Mouse (Mus musculus) layer of hippocampus, postnatal 25 days (tissue): ENCODE results near the gene Rcan1. TPM values are rescaled to one million over a fixed set of nuclear protein-coding genes. Genes with fewer than 3 reads are reported as not detected.
"Not testable (repeated sequence)": the region's sequence is repeated elsewhere in the genome, so short reads cannot be mapped to it uniquely, and the experiment has no call there.

Experiments
- DNase-seq, 2 experiments: peaks; one replicate each; pipeline ENCODE4 v3.0.0; 2022; ENCODE audit warnings: mixed read lengths in 2 of 2, low spot score in 1 of 2; ENCODE audit errors: extremely low spot score in 1 of 2
- total RNA-seq, 2 experiments: library from RNA; stranded (reverse); gene quantifications; 2 replicates each; pipeline ENCODE4 v1.2.3; 2021

The Rcan1 gene
- 10 to 100 TPM; 40.2 to 44.9 TPM for total RNA-seq

DNA sequence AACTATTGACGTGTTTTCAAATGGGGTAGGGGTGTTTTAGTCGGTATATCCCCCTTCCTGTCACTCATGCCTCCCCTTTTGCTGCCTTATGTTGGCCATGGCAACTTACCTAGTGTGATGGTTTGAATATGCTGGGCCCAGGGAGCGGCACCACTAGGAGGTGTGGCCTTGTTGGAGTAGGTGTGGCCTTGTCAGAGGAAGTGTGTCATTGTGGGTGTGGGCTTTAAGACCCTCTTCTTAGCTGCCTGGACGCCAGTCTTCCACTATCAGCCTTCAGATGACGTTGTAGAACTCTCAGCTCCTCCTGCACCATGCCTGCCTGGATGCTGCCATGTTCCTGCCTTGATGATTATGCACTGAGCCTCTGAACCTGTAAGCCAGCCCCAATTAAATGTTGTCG is at the start of gene Rcan1:
Rcan1 (minus strand) TSS at position 162 of the 400 bp plus-strand sequence.
- no peak for DNase-seq

DNA sequence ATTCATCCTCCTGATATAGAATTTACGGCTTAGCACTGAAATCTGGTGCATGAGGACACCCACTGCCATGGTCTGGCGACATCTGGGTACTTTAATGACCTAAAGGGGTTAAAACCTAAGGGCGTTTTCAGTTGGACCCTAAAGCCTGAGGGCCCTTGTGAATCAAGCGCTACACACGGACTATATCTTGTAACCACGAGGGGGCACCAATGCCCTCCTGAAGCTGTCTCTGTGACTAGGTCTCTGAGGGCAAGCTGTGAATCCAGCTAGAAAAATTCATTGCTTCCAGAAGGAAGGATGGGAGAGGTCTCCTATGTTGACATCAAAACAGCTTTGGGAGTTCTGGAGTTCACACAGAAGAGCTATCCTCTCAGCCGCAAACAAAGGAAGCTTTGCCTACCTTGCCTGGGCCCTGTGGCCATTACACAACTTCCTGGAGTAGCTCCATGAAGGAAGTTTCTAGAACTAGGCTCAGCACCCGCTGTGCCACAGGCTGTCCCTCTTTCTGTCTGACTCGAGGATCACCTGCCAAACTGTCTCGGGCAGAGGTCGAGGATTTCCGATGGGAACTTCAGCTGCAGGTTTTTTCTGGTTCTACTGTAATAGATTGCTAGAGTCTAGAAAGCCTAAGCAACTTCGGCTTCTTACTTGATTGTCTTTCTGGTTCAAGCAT is 49.3 kb upstream of the Rcan1 start:
- peak in 1 of 2 experiments; percentile 61 for DNase-seq

DNA sequence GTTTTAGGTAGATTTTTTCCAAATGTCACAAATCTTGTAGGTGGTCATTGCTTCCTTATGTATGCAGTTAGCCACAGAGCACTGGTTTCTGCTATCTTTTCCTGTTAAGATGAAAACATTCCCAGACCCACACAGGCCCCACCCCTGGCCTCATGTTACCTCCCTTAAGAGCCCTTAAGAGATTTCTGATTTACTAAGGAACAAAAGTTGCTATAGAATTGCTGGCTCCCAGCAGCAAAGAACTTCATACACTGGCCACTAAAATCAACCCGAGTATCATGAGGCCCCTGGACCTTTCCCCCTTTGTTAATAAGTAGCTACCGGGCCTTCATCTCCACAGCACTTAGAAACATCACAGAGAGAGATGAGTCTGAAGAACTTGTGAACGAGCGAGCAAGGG is 48.1 kb upstream of the Rcan1 start:
- DNase-seq, result no peak

DNA sequence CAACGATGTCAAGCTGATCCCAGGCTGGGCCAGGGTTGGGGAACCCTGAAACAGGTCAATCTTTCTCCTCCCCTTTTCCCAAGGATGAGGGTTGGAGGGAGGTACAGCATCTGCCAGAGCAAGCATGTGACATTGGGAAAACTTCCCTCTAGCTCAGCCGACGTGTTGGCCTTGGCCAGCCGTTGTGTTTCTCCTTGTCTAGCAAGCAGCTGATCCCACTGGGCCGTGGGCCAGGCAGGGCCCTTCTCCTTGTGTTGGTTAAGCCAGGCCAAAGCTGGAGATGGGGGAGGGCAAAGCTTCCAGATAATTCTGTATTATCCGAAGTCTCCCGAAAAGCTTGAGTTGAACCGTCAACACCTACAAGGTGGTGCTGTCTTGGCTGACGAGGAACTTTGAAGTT is 45.5 kb upstream of the Rcan1 start:
- no peak for DNase-seq

DNA sequence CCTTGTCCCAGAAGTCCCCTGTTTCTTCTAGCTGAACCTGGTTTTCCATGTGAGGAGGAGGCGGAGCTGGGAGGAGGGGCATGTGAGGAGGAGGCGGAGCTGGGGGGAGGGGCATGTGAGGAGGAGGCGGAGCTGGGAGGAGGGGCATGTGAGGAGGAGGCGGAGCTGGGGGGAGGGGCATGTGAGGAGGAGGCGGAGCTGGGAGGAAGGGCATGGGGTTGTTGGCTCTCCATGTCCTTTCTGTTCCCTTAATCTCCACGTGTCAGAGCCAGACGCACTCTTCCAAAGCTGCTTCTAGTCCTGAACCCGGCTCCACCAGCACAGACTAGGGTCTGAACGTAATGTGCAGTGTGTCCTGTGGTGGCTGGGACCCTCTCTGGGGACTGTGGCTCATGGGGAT is 44.2 kb upstream of the Rcan1 start:
- DNase-seq, result not testable (repeated sequence)

DNA sequence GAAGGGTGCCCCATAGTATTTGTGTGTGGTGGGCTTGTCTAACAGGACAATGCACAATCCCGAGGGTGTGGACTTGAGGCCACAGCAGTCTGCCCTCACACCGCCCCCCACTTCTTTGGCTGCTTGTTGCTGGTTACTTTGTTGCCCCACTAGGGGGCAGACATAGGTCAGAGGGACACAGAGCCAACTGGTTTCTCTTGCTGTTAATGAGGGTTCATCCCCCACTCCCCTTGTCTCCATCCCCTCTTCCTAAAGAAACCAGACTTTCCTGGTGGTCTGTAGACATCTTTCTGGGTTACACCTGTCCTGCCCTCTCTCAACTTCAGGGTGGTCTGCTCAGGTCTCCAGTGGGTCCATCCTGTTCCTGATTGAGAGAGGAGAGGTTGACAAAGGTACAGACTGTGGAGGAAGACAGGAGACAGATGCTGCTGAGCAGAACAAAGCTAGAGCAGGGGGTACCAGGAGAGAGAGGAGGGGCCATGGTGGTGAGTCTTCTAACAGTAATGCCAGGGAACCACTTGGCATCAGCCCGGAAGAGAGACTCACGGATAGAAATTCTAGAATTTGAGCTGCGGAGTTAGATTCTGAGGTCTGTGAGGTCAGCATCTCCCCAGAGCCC is 41.2 kb upstream of the Rcan1 start:
- peak in 1 of 2 experiments; percentile 25 for DNase-seq

DNA sequence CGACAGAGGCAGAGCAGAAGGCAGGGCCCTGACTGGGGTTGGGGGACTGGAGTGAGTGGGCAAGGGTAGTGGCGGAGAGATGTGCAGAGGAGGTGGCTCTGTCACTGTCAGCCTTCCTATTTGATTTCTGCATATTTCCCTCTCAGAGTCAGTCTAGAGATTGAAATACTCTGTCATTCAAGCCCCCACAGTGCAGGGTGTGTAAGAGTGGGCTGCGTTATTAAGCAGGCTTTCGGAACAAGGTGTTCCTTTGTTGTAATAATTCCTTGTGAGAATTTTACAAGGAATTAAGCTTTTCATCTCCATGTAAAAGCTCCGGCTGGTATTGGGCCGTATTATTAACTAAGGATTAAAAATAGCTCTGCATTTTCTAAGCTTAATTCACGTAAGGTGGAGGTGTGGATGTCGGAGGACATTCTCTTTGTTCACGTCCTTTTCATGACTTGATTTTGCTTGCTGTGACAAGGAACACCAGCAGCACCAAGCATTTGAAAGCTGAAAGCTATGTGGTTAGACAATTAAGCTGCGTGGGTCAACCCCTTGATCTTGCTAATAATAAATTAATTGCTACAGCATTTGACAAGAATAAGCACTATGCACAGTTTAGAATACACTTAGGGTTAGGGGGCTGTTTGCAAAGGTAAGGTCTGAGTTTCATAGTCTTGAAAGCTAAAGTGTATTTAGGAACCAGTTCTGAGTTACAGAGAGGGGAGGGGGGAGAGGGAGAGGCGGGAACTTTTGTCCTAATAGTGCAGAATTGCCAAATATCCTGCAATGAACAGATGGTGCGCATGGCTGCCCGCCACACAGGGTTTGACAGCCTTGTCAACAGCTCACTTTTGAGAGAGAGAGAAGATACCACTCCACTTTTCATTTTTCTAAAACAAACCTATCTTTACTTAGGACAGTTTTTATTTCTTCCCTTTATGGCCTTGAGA is 40.4 kb upstream of the Rcan1 start:
- DNase-seq, result peak in 1 of 2 experiments; percentile 52

DNA sequence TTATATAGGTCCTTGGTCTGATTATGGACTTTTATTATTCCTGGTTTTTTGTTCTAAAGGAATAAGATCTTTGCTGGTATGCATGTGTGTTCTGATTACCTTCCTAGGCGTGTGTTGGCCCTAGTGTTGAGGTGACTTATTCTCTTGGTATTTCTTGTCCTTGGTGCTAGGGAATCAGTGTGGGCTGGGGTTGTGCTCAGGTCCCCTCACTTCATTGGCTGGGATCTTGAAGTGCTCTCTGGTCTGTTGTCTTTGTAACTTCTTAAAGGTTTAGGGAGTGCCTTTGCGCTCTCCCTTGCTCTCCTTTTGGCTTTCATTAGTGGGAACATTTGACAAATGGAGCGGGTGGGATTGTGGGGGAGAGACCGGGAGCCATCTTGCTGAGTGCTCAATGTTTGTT is 36.9 kb upstream of the Rcan1 start:
- no peak for DNase-seq

DNA sequence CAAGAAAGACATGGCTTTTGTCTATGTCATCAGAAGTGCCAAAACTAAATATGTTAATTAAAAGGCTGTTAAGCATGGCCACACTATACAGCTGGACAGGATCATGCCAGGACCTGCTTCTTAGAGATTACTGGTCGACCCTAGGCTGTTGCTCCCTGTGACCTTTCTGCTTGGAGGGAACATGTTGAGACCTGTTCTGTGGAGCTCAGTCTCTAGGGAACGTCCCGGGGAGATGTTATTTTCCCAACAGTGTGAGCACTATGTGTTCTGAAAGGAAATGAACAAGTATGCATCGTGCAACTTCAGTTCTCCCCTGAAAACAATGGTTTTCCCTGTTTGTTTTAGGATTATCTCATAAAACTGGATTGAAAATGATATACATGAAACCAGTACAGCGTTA is 32.4 kb upstream of the Rcan1 start:
- no peak for DNase-seq

DNA sequence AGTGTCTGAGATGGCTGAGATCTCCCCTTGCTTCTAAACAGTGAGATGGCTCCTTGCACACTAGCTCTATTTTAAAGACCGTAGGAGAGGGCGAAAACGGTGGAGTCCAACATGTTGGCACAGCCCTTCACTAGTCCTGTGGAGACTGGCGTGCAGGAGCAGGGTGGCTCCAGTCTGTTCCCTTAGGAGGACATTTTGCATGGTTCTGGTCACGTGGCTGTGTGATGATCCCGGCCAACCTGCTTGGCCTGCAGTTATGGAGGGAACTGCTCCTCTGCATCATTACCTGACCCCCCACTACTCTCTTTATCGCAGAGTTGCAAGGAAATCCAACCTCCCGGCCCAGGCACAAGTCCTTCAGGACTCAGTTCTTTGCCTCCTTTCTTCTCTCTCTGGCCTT is 29.9 kb upstream of the Rcan1 start:
- no peak for DNase-seq

DNA sequence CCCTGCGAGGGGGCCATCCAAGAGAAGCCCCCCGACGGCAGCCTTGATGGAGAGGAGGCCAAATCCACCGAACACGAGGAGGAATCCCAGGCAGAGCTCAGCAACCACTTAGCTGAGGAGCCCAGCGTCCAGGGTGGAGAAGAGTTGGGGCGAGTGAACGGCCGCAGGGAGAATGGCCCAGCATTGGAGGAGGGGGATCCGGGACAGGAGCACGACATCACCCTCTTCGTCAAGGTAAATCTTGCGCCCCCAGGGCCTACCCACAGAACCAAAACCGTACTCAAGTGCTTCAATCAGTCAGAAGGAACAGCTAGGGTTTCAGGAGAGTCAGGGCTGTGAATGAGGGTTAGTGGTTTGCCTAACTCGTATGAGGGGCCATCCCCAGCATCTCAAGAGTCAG is 28.7 kb upstream of the Rcan1 start:
- DNase-seq, result no peak

DNA sequence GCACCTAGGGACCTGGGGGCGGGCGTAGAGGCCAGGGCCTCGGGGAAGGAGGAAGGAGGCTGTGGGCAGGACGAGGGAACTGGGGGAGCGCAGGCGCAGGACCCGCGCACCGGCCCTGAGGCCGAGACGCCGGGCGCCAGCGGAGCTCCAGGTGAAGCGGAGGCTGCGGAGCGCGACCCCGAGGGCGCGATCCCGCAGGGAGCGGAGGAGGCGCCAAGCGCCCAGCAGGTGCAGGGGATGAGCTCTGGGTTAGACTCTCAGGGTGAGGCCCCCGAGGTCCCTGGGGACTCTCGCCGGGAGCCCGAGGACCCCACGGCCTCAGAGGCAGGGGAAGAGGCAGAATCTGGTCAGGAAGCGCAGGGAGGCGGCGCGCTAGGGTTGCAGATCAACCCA is 27.9 kb upstream of the Rcan1 start:
- no peak for DNase-seq

DNA sequence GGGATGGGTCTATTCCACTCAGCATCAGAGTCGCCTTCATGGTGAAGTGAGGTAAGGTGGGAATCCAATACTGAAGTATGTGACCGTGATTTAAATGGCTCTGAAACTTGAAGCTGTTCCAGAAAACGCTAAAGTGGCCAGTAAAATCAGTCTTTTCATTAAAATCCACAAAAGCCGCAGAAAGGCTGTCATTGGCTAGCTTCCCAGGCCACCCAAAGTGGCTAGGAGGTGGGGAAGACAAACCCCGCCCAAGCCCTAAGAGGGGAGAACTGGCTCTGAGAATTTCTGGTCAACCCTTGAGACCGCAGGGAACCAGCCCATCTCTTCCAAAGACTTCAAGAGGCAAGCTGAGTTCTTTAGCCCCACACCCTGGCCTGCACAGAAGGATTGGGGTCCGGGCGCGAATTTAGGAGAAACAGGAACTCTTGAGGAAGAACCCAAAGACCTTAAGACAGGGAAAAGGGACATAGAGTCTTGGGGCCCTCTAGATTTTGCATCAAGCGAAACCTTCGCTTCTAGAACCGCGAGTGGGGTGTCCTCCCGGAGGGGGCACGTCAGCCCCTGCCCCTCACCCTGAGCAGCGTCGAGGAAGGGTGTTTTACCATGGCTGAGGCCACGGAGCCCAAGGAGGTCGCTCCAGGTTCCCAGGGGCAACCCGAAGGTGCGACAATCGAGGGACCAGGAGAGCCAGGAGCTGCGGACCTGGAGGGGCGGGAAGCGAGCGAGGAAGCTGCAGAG is 27.4 kb upstream of the Rcan1 start:
- no peak for DNase-seq

DNA sequence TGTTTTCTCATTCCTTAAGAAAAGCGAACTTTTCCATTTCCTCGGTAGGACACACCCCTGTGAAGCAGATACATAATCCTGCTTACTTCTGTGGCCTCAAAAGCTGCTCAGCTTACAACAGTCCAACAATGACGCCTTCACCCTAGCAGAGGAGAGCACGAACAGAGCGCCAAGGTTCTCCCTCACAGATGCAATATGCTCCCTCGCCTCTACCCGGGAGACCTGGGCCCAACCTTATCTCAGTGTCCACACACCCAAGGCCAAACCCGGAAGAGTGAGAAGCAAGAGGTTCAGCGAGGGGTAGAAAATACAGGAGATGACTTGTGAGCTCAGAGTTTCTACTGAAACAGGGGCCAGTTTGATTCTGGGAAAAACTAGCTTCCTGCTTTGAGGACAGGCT is 18.7 kb upstream of the Rcan1 start:
- no peak for DNase-seq

DNA sequence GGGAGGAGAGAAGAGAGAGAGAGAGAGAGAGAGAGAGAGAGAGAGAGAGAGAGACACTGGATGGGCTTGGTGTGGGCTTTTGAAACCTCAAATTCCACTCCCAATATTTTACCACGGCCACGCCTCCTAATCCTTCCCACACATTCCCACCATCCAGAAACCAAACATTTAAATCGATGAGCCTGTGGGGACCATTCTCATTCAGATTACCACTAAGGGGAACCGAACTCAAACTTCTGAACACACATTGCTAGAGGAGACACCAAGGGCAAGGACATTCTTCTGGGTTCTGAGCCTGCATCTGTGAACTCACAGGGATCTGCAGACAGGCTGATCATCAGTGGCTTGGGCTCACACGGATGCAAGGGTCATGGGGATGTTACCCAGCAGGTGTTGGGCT is 17.8 kb upstream of the Rcan1 start:
- no peak for DNase-seq

DNA sequence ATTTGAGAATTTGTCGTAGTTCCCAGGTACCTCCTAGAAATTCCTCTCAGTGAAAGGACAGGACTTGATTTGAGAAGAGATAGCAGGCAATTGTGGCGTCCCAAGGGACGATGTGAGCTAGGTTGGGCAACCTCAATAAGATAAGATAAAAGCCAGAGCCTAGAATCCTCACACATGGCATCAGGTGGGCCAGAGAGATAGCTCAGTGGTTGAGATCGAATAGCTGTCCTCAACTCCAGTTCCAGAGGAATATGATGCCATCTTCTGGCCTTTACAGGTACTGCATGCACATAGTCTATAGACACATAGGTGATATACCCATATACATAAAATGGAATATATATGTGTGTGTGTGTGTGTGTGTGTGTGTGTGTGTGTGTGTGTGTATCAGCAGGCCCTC is 16.8 kb upstream of the Rcan1 start:
- DNase-seq, result peak in 1 of 2 experiments; percentile 43

DNA sequence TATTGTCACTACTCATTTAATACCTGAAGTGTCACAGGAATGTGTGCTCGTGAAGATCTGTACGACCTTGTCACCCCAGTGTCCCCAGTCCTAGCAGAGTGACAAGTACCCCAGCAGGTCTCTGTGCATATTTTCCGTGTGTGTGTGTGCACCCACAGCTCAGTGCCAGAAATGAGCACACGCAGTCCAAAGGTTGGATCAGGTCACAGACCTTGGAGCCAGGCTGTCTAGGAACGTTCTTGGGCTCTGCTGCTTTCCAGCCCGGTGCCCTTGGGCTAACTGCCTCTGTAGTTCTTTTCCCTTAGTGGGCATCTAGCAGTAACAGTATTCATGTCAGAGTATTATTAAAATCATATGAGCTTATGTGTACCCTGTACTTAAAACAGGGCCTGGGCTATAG is 16.4 kb upstream of the Rcan1 start:
- DNase-seq, result no peak

DNA sequence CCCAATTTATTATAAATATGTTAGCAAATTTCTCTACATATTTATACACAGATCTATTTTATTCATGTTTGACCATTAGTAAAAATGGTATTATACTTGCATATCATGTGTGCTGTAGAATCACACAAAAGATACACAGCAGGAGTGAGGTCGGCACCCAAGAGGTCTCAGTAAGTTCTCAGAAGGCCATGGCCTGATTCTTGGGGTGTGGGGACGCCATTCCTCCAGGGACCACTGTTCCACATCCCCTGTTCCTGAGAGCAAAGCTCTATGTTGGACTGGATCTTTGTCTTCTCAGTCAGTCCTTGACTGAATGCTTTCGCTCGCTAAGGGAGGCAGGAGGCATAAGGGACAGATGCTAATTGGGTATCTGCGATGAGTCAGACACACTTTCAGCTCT is 14.8 kb upstream of the Rcan1 start, which contains the start of gene Clic6:
Clic6 (plus strand) TSS at position 301 of the 400 bp plus-strand sequence.
- DNase-seq, result no peak

DNA sequence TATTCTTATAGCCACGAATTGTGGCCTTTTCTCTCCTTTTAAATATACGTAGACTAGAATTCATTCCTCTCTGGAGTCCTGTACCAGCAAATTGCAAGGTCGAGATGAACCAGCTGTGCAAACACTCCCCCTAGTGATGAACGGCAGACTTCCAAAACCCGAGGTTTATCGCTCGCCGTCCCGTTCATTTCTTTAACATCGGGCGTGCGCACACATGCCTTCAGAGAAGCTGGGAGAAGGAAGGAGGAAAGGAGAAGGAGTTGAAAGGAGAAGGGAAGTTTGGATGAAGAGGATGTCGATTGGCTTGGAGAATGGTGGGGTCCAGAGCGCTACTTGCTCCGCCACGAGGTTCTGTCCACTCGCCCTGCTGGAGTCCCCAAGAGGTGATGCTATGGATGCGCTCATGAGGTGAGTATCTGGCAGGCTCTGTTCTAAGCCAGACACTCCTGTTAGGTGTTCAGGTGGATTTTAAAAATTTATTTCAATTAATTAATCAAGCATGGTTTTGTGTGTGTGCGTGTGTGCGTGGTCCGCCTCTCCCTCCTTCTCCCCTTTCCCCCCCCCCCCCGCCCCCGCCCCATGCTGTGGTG is 8.0 kb upstream of the Rcan1 start:
- DNase-seq, result peak; percentile 47 to 55
